Mouse (Mus musculus): Measurements from ENCODE around the gene Fsd1.
A peak's percentile ranks its signal among the peaks of the same experiment; 100 is the strongest.

The Fsd1 gene

DNA sequence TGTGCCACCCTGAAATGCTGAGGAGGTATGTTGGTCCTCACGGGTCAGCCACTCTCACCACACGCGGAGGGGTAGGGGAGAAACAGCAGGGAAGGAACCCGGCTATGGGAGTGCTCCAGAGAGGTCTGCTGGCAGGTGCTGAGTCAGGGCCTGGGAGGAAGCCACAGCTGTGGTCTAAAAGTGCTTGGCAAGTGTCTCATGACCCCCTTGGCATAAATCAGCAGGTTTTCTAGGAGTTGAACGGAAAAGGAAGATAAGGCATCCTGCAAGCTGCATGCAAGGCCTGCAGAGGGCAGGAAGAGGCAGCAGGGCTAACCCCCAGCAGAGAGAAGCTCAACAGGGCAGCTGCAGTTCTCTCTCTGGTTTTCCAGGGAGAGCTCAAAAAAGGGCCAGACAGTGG is 44.6 kb downstream of the Fsd1 start:
- peak; percentile 87 for DNase-seq (ENCODE audit: low spot score)

DNA sequence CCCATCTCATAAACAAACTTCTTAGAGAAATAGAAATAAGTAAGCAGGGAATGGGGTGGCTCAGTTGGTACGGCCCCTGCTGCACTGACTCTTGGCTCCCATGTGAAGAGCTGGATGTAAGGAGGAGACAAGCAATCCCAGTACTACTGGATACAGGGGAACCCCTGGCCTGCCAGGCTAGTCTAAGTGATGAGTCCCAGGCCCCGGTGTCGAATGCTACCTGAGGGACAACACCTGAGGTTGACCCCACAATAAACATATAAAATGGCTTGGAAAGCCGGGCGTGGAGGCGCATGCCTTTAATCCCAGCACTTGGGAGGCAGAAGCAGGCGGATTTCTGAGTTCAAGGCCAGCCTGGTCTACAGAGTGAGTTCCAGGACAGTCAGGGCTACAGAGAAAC is 45.1 kb downstream of the Fsd1 start:
- DNase-seq (ENCODE audit: low spot score), result no peak

- DNase-seq (ENCODE audit: low spot score), result no peak
These were observed 45.9 kb downstream of the Fsd1 start for GRCm38 (mm10) chr17:56032127-56032733.

GRCm38 (mm10) chr17:56032831-56033230 is 46.5 kb downstream of the Fsd1 start:
- DNase-seq (ENCODE audit: low spot score), result no peak

- no peak for DNase-seq (ENCODE audit: low spot score)
These were observed 47.9 kb downstream of the Fsd1 start for GRCm38 (mm10) chr17:56034040-56034725.

DNA sequence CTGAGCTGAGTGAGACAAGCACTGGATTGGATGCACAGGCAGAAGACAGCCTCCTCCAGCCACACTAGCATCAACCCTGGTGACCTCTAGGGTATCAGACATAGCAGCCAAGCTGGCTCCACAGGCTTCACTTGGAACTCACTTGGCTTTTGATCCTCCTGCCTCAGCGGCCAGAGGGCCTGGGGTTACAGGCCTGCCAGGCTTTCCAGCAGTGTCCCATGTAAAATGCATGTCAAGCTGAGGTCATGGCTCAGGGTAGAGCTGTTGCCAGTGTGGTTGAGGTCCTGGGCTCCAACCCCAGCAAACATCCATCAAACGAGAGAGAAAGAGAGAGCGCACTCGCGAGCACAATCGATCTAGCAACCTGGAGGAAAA is 48.4 kb downstream of the Fsd1 start:
- DNase-seq (ENCODE audit: low spot score), result no peak

DNA sequence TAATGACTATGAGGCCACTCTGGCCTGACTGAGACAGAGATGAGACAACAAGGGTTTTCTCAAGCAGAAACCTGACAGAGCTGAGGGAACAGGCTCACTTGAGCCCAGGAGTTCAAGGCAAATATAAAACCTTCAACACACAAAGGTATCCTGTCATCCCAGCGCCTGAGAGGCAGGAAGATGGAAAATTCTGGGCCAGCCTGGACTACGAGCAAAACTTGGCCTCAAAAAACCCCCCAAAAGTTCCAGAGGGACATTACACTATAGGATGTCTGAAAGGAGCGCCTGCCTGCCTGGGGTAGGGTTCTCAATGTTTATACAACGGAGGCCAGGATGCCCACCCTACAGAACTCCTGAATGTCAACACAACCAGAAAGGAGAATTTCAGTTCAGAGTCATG is 48.9 kb downstream of the Fsd1 start:
- DNase-seq (ENCODE audit: low spot score), result no peak

- DNase-seq (ENCODE audit: low spot score), result peak; percentile 99
These were observed 50.0 kb downstream of the Fsd1 start, which contains the start of gene Sh3gl1 for GRCm38 (mm10) chr17:56036176-56036900. TSS of gene Sh3gl1 (minus strand) at chr17:56036635.

DNA sequence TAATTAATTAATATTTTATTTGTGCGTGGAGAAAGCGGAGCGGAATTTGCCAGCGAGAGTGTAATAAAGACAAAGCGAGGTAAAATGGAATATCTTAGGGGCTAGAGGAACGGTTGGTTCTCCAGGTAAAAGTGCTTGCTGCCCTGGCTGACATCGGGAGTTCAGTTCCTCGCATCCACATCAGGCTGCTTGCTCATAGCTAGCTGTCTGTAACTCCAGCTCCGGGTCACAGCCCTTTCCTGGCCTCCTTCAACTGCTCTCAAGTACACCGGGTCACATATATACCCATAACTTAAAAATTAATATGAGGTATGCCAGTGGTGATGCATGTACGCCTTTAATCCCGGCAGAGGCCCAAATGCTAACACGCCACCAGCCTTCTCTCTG is 50.6 kb downstream of the Fsd1 start:
- no peak for DNase-seq (ENCODE audit: low spot score)

DNA sequence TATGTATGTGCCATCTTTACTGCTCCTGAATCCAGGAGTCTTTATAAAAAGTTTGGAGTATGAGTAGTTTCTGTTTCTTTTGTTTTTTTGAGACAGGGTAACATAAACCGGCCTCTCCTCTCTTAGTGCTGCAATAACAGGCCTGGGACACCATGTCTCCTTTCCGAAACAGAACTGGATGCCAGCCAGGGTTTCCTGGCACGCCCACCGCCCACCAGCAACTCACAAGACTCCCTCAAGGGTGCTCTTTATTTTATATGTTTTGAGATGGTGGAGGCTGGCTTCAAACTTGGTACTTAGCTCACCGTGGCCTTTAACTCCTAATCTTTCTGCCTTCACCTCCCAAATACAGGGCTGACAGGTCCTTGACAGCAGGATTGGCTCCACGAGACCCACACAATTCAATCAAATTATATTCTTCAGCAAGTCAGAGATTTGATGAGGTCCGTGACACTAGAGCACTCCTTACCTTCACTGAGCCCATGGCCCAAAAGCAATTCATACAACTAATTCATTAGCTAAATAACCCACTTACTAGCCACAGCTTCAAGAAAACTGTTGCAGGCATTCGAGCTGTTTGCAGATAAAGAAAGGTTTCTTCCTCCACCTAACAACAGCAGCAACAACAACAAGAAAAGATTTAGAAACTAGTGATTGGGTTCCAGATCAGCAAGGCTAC is 52.4 kb downstream of the Fsd1 start:
- peak; percentile 69 for DNase-seq (ENCODE audit: low spot score)

DNA sequence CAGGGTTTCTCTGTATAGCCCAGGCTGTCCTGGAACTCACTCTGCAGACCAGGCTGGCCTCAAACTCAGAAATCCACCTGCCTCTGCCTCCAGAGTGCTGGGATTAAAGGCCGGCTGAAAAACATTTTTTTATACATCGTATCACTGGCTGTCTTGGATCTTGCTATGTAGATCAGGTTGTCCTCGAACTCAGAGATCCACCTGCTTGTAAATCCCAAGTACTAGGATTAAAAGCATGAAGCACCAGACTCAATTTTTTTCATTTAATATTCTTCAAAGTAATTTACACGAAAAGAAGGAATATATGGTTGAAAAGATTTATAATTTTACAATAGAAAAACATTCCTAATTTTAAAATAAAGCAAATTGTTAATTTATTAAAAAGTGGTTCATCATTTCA is 53.0 kb downstream of the Fsd1 start:
- no peak for DNase-seq (ENCODE audit: low spot score)

DNA sequence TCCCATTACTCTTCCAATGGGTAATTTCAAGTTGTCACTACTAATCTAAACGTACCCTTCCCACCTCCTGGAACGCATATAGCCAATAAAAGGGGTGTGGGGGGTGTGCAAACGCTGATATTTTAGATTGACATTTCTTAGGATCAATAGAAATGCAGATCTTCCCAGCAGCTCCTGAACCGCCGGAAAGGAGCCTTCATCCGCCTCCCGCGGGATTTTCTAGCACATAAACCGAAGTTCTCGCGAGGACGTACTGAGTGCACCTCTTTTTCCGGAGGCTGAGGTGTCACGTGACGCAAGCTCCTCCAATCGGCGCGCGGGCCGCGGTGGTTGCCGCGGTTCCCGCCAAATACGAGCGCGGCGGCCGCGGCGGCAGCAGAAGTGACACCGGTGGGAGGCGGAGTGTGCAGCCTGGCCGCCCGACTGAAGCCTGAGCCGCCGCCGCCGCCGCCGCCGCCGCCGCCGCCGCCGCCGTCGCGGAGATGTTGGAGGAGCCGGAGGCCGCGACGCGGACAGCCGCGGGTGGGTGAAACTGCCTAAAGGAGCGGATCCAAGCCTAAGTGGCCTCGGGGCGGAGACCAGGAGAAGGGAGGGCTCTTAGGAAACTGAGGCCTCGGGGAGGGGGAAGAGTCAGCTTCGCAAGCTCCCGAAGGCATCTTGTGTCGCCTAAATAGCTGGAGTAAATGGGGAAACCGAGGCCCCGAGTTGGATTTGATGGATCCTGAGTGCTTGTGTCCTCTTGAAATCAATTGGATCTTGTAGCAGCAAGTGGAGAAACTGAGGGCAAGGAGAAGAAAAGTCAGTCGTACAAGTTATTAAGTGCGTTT is 53.9 kb downstream of the Fsd1 start, which contains the start of gene Chaf1a:
Chaf1a (plus strand) TSS at position 410 of the 827 bp plus-strand sequence.
- DNase-seq (ENCODE audit: low spot score), result peak; percentile 100

- DNase-seq (ENCODE audit: low spot score), result peak; percentile 44
These were observed 54.5 kb downstream of the Fsd1 start for GRCm38 (mm10) chr17:56040857-56041163.
